Mouse (Mus musculus) E14TG2a.4 (cell line): ENCODE results near the gene Ccdc114.

Source experiments
- CTCF ChIP-seq: conservative IDR thresholded peaks from 2 replicates; pipeline ENCODE4 v1.5.1; 2014; ENCODE audit warnings: low read length
- NANOG ChIP-seq: IDR thresholded peaks from 2 replicates; pipeline ENCODE4 v1.6.1; 2014; ENCODE audit warnings: borderline replicate concordance, low read length, mixed read lengths
- POU5F1 ChIP-seq: IDR thresholded peaks from 2 replicates; pipeline ENCODE4 v1.6.1; 2014; ENCODE audit warnings: low read length, borderline replicate concordance

- TF ChIP-seq CTCF (no peak), NANOG (no peak), POU5F1 (no peak)
These were observed 17.2 kb upstream of the Ccdc114 start for GRCm38 (mm10) chr7:45906622-45907021.
